Mouse (Mus musculus): ENCODE measurements around the gene Aldh1a3.

DNA sequence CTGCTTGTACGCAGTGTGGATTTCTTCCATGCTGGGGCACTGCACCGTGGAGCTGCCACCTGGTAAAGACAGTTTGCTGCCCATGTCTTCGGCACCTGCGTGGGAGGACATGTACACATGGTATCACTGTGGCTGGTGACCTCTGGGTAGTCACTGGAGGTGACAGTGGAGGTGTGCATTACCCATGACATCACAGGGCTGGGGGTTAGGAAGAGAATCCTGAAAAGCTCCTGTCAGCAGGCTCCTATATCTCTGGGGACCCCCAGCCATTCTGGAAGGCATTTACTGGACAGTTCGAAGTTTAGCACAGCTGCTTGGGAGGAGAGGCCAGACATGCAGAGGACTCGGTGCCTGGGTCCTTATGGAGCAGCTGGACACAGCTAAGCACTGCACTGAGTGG, 84.5 kb downstream of the Aldh1a3 start:
- TF ChIP-seq MYOD1 (IDR thresholded peaks at IDR 0.05; ENCODE audit: control insufficient read depth in 1 of 3, insufficient read length in 2 of 3, low read depth in 2 of 3) (no peak), TCF12 (IDR thresholded peaks at IDR 0.05; ENCODE audit: insufficient read depth, poor library complexity, severe bottlenecking) (no peak), MAX (IDR thresholded peaks at IDR 0.05; ENCODE audit: low read depth) (no peak), REST (IDR thresholded peaks at IDR 0.05; ENCODE audit: insufficient read depth, insufficient read length) (no peak), POLR2A (IDR thresholded peaks at IDR 0.05; ENCODE audit: insufficient read length, low read depth) (no peak), POLR2AphosphoS2 (IDR thresholded peaks at IDR 0.05; ENCODE audit: insufficient read length, low read depth) (no peak), E2F4 (IDR thresholded peaks at IDR 0.05; ENCODE audit: insufficient read depth) (no peak), CEBPB (IDR thresholded peaks at IDR 0.05; ENCODE audit: insufficient read depth, poor library complexity, severe bottlenecking) (no peak)

Measured in myocyte (in vitro differentiated cells).